Mouse (Mus musculus) MEL (cell line): ENCODE measurements at regions not wholly inside any gene's neighbourhood (a gene's known extent, or its start where the extent isn't known, plus 50 kb on each side); places are given as distances from the start of the nearest gene placed in this dataset.
A peak's percentile ranks its signal among the peaks of the same experiment; 100 is the strongest.

Source experiments
- DNase-seq: peaks from one replicate; pipeline ENCODE4 v3.0.0; 2011; ENCODE audit warnings: low read depth, low spot score
- H3K27ac ChIP-seq: 2 replicates; pipeline ENCODE4 v1.5.1; 2012; ENCODE audit warnings: low read depth, mild to moderate bottlenecking, control low read depth, low read length, moderate library complexity; ENCODE audit not compliant: control insufficient read depth
- H3K27me3 ChIP-seq, 2 experiments: fragments of 150-350 bp in 1 of 2; sonication (generic) in 1 of 2; 2 replicates each; pipeline ENCODE4 v1.6.1; 2012; ENCODE audit warnings: low read length in 2 of 2, mild to moderate bottlenecking in 2 of 2, improper control_type of control experiment in 1 of 2, moderate library complexity in 1 of 2; ENCODE audit not compliant: insufficient read depth in 2 of 2, control insufficient read depth in 1 of 2
- H3K36me3 ChIP-seq, 2 experiments: 2 replicates each; pipeline ENCODE4 v1.6.1; 2012 to 2014; ENCODE audit warnings: low read length in 2 of 2, improper control_type of control experiment in 1 of 2, inconsistent platforms in 1 of 2, mild to moderate bottlenecking in 1 of 2; ENCODE audit not compliant: insufficient read depth in 2 of 2, control insufficient read depth in 1 of 2
- H3K4me1 ChIP-seq, 2 experiments: fragments of 150-350 bp in 1 of 2; sonication (generic) in 1 of 2; 2 replicates each; pipeline ENCODE4 v1.6.1; 2012; ENCODE audit warnings: low read length in 2 of 2, improper control_type of control experiment in 1 of 2, mild to moderate bottlenecking in 1 of 2; ENCODE audit not compliant: insufficient read depth in 2 of 2, control insufficient read depth in 1 of 2
- H3K4me3 ChIP-seq, 2 experiments: fragments of 150-350 bp in 1 of 2; sonication (generic) in 1 of 2; 2 replicates each; pipeline ENCODE4 v1.5.1; 2012; ENCODE audit warnings: low read depth in 2 of 2, low read length in 2 of 2, mild to moderate bottlenecking in 2 of 2, moderate library complexity in 2 of 2, control low read depth in 1 of 2, improper control_type of control experiment in 1 of 2; ENCODE audit not compliant: control insufficient read depth in 1 of 2, insufficient read depth in 1 of 2
- H3K79me2 ChIP-seq: 2 replicates; pipeline ENCODE4 v1.6.1; 2012; ENCODE audit warnings: mild to moderate bottlenecking, low read length, moderate library complexity; ENCODE audit not compliant: control insufficient read depth, poor library complexity, insufficient read depth
- H3K9ac ChIP-seq: 2 replicates; pipeline ENCODE4 v1.6.1; 2012; ENCODE audit warnings: low read depth, mild to moderate bottlenecking, control low read depth, low read length, moderate library complexity; ENCODE audit not compliant: control insufficient read depth, poor library complexity, severe bottlenecking
- H3K9me3 ChIP-seq: fragments of 150-350 bp; sonication (generic); replicated peaks from 2 replicates; pipeline ENCODE4 v1.6.1; 2012; ENCODE audit warnings: mild to moderate bottlenecking, low read length, improper control_type of control experiment, moderate library complexity; ENCODE audit not compliant: insufficient read depth
- BHLHE40 ChIP-seq: IDR thresholded peaks from 2 replicates; pipeline ENCODE4 v1.6.1; 2012; ENCODE audit warnings: low read depth, mild to moderate bottlenecking, inconsistent platforms, low read length, improper control_type of control experiment, borderline replicate concordance
- CHD1 ChIP-seq: IDR thresholded peaks from 2 replicates; pipeline ENCODE4 v1.6.1; 2012; ENCODE audit warnings: low read depth, mild to moderate bottlenecking, inconsistent platforms, low read length, improper control_type of control experiment
- CHD2 ChIP-seq: IDR thresholded peaks from 2 replicates; pipeline ENCODE4 v1.6.1; 2011; ENCODE audit warnings: low read length, improper control_type of control experiment
- CTCF ChIP-seq, 3 experiments: IDR thresholded peaks in 2 of 3; conservative IDR thresholded peaks in 1 of 3; 2 replicates each; pipeline ENCODE4 v1.5.1; 2011 to 2012; ENCODE audit warnings: low read length in 3 of 3, low read depth in 2 of 3, mild to moderate bottlenecking in 2 of 3, improper control_type of control experiment in 1 of 3, inconsistent platforms in 1 of 3, mixed read lengths in 1 of 3, moderate library complexity in 1 of 3; ENCODE audit not compliant: control insufficient read depth in 1 of 3, insufficient read depth in 1 of 3, poor library complexity in 1 of 3, severe bottlenecking in 1 of 3
- E2F4 ChIP-seq: IDR thresholded peaks from 2 replicates; pipeline ENCODE4 v1.6.1; 2011; ENCODE audit warnings: low read depth, low read length, improper control_type of control experiment, borderline replicate concordance
- ELF1 ChIP-seq: IDR thresholded peaks from 2 replicates; pipeline ENCODE4 v1.6.1; 2014; ENCODE audit warnings: low read depth, mild to moderate bottlenecking, inconsistent platforms, low read length, improper control_type of control experiment, moderate library complexity
- EP300 ChIP-seq, 2 experiments: IDR thresholded peaks; 2 replicates each; pipeline ENCODE4 v1.6.1; 2011; ENCODE audit warnings: improper control_type of control experiment in 2 of 2, low read length in 2 of 2, low read depth in 1 of 2, mild to moderate bottlenecking in 1 of 2
- ETS1 ChIP-seq: IDR thresholded peaks from 2 replicates; pipeline ENCODE4 v1.6.1; 2012; ENCODE audit warnings: low read depth, mild to moderate bottlenecking, inconsistent platforms, low read length, improper control_type of control experiment, moderate library complexity
- GABPA ChIP-seq: IDR thresholded peaks from 2 replicates; pipeline ENCODE4 v1.6.1; 2012; ENCODE audit warnings: low read depth, mild to moderate bottlenecking, inconsistent platforms, low read length, improper control_type of control experiment, moderate library complexity
- GATA1 ChIP-seq: IDR thresholded peaks from 2 replicates; pipeline ENCODE4 v1.6.1; 2011; ENCODE audit warnings: low read depth, low read length, improper control_type of control experiment
- HCFC1 ChIP-seq: IDR thresholded peaks from 2 replicates; pipeline ENCODE4 v1.6.1; 2012; ENCODE audit warnings: low read depth, mild to moderate bottlenecking, inconsistent platforms, low read length, improper control_type of control experiment, moderate library complexity
- JUND ChIP-seq: IDR thresholded peaks from 2 replicates; pipeline ENCODE4 v1.6.1; 2011; ENCODE audit warnings: low read depth, mild to moderate bottlenecking, improper control_type of control experiment, low read length
- MAFK ChIP-seq: IDR thresholded peaks from 2 replicates; pipeline ENCODE4 v1.6.1; 2011; ENCODE audit warnings: low read depth, mild to moderate bottlenecking, low read length, improper control_type of control experiment, borderline replicate concordance
- MXI1 ChIP-seq: IDR thresholded peaks from 2 replicates; pipeline ENCODE4 v1.6.1; 2011; ENCODE audit warnings: mild to moderate bottlenecking, low read depth, low read length, improper control_type of control experiment
- MYB ChIP-seq: IDR thresholded peaks from 2 replicates; pipeline ENCODE4 v1.6.1; 2011; ENCODE audit warnings: mild to moderate bottlenecking, low read depth, low read length, improper control_type of control experiment
- NRF1 ChIP-seq: IDR thresholded peaks from 2 replicates; pipeline ENCODE4 v1.6.1; 2014; ENCODE audit warnings: low read depth, mild to moderate bottlenecking, inconsistent platforms, low read length, improper control_type of control experiment, moderate library complexity; ENCODE audit not compliant: poor library complexity, insufficient read depth, severe bottlenecking
- POLR2A ChIP-seq, 2 experiments: IDR thresholded peaks; 2 replicates each; pipeline ENCODE4 v1.6.1; 2011 to 2012; ENCODE audit warnings: low read length in 2 of 2, mild to moderate bottlenecking in 2 of 2, control low read depth in 1 of 2, improper control_type of control experiment in 1 of 2, low read depth in 1 of 2, moderate library complexity in 1 of 2; ENCODE audit not compliant: control insufficient read depth in 1 of 2, insufficient read depth in 1 of 2, poor library complexity in 1 of 2
- POLR2AphosphoS2 ChIP-seq: IDR thresholded peaks from 2 replicates; pipeline ENCODE4 v1.6.1; 2011; ENCODE audit warnings: low read length, improper control_type of control experiment
- POLR2AphosphoS5 ChIP-seq: IDR thresholded peaks from 2 replicates; pipeline ENCODE4 v1.6.1; 2012; ENCODE audit warnings: low read depth, borderline replicate concordance, mild to moderate bottlenecking, inconsistent platforms, low read length, moderate library complexity, mixed read lengths
- RAD21 ChIP-seq: IDR thresholded peaks from 2 replicates; pipeline ENCODE4 v1.6.1; 2011; ENCODE audit warnings: mild to moderate bottlenecking, low read depth, low read length, improper control_type of control experiment
- RCOR1 ChIP-seq: IDR thresholded peaks from 2 replicates; pipeline ENCODE4 v1.6.1; 2012; ENCODE audit warnings: low read depth, mild to moderate bottlenecking, inconsistent platforms, low read length, improper control_type of control experiment
- SIN3A ChIP-seq: IDR thresholded peaks from 2 replicates; pipeline ENCODE4 v1.6.1; 2012; ENCODE audit warnings: low read length, improper control_type of control experiment, inconsistent platforms
- SMC3 ChIP-seq: IDR thresholded peaks from 2 replicates; pipeline ENCODE4 v1.6.1; 2011; ENCODE audit warnings: low read depth, low read length, improper control_type of control experiment
- TCF12 ChIP-seq: IDR thresholded peaks from 2 replicates; pipeline ENCODE4 v1.6.1; 2014; ENCODE audit warnings: low read depth, mild to moderate bottlenecking, inconsistent platforms, low read length, improper control_type of control experiment, moderate library complexity
- ZKSCAN1 ChIP-seq: IDR thresholded peaks from 2 replicates; pipeline ENCODE4 v1.6.1; 2012; ENCODE audit warnings: low read depth, mild to moderate bottlenecking, inconsistent platforms, low read length, improper control_type of control experiment, moderate library complexity
- ZMIZ1 ChIP-seq: IDR thresholded peaks from 2 replicates; pipeline ENCODE4 v1.6.1; 2012; ENCODE audit warnings: low read depth, mild to moderate bottlenecking, inconsistent platforms, low read length, improper control_type of control experiment, moderate library complexity

DNA sequence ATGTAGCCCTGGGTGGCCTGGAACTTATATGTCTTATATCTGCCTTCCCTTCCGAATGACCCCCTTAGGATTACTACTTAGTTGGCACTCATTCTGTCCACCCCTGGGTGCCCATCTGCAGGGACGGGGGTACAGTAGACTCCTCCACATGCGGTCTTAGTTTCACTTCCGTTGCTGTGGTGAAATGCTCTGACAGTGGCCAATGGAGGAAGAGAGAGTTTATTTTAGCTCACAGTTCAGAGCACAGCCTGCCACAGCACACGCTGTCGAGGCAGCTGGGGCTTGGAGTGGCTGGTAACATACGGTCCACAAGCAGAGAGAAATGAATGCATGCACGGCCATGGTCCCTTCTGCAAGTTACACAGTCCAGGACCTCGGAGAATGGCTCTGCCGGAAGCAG lies 53.1 kb upstream of the Med13 start:
- H3K27me3 ChIP-seq, result no peaks in the 10 kb centered on the region
- no peak for DNase-seq
- peaks cover 23 to 39% of the 10 kb centered on the region in 2 experiments for H3K4me1 ChIP-seq
- no peaks in the 10 kb centered on the region for H3K79me2 ChIP-seq
- no peak overlapping the region for H3K4me3 ChIP-seq
- TF ChIP-seq ELF1 (no peak), TCF12 (no peak), HCFC1 (no peak), MYB (no peak), NRF1 (no peak), ZMIZ1 (no peak), ETS1 (no peak), GATA1 (no peak)
- peaks cover 0 to 30% of the 10 kb centered on the region in 2 experiments; a peak in 2 of 4 replicates for H3K36me3 ChIP-seq
- H3K27ac ChIP-seq, result peak overlapping the region; percentile 96
- H3K9ac ChIP-seq, result no peak overlapping the region
- H3K9me3 ChIP-seq, result no peaks in the 10 kb centered on the region

DNA sequence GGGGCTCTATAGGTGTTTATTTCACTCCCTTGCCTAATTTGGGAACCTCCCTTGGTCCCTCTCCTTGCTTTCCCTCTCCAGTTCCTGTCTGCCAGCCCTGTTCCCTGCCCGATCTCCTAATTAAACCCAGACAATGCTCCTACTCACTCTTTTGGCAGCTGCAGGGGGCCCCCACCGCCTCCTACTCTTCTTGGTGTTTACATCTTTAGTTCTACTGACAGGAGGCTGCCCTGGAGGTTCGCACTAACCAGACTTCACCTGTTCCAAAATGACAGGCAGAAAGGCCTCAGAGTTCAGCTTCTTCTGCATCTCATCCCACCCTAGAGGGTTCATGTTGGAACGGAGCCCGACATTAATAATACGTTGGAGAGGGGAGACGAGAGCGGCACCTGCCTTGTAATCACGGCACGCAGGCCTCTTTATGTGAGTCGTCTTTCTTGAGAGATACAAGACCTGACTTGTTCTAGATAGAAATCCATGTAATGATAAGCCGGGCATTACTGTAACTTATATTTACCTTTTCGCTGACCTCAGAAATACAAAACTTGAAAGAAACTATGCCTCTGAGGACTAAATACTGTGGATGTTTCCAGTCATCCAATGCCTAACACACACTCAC lies 55.5 kb upstream of the Med13 start:
- no peak overlapping the region for H3K27ac ChIP-seq
- H3K9ac ChIP-seq, result no peak overlapping the region
- no peak for DNase-seq
- H3K79me2 ChIP-seq, result no peaks in the 10 kb centered on the region
- H3K4me3 ChIP-seq, result no peak overlapping the region
- peaks cover 0 to 35% of the 10 kb centered on the region in 2 experiments; a peak in 2 of 4 replicates for H3K36me3 ChIP-seq
- peaks cover 21 to 45% of the 10 kb centered on the region in 2 experiments for H3K4me1 ChIP-seq
- TF ChIP-seq TCF12, result peak; percentile 53
- TF ChIP-seq BHLHE40, result 0 out of 2 replicates have a peak, but pooled peaks have one; percentile 4
- no peak for TF ChIP-seq NRF1
- TF ChIP-seq EP300 (IDR thresholded peaks at IDR 0.05; ENCODE audit: low read depth in 1 of 2, low read length in 2 of 2), result peak; percentile 34 to 51; a peak in 2 of 4 replicates
- no peaks in the 10 kb centered on the region for H3K27me3 ChIP-seq
- H3K9me3 ChIP-seq, result no peaks in the 10 kb centered on the region

DNA sequence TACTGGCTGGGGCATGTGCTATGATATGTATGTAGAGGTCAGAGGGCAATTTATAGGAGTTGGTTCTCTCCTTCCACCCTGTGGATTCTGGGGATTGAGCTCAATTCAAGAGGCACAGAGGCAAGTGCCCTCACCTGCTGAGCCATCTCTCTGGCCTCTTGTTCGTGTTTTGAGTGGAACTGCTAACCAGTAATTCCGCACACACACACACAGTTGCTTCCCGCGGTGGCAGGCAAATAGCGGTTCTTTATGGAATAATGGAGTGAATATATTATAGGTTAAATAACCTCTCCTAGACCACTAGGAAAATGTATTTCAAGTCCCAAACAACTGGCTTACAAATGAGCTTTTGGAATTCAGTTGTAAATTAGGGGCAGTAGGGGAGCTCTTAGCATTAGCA lies 59.1 kb upstream of the Med13 start:
- TF ChIP-seq SMC3 (no peak), CHD2 (no peak), POLR2AphosphoS2 (no peak), MXI1 (no peak), RAD21 (no peak), MAFK (no peak), CHD1 (no peak), ZKSCAN1 (no peak), EP300 (IDR thresholded peaks at IDR 0.05; ENCODE audit: low read depth in 1 of 2, low read length in 2 of 2) (no peak), RCOR1 (no peak), POLR2AphosphoS5 (no peak), GABPA (no peak), CTCF (IDR thresholded peaks at IDR 0.05 in 2 of 3, conservative IDR thresholded peaks at IDR 0.05 in 1 of 3; ENCODE audit: control insufficient read depth in 1 of 3, insufficient read depth in 1 of 3, low read depth in 2 of 3, low read length in 3 of 3, poor library complexity in 1 of 3, severe bottlenecking in 1 of 3) (no peak), POLR2A (IDR thresholded peaks at IDR 0.05; ENCODE audit: control insufficient read depth in 1 of 2, insufficient read depth in 1 of 2, low read depth in 1 of 2, low read length in 2 of 2, poor library complexity in 1 of 2) (no peak), JUND (no peak), E2F4 (no peak), SIN3A (no peak)
- Histone ChIP-seq H3K27ac (no peak overlapping the region), H3K79me2 (no peaks in the 10 kb centered on the region), H3K27me3 (no peaks in the 10 kb centered on the region), H3K4me3 (no peak overlapping the region), H3K9me3 (no peaks in the 10 kb centered on the region), H3K36me3 (peaks cover 0 to 21% of the 10 kb centered on the region in 2 experiments; a peak in 2 of 4 replicates), H3K4me1 (peaks cover 8 to 34% of the 10 kb centered on the region in 2 experiments), H3K9ac (no peak overlapping the region)
- no peak for DNase-seq
